Mouse (Mus musculus): ENCODE measurements around the gene Fxyd6.

DNA sequence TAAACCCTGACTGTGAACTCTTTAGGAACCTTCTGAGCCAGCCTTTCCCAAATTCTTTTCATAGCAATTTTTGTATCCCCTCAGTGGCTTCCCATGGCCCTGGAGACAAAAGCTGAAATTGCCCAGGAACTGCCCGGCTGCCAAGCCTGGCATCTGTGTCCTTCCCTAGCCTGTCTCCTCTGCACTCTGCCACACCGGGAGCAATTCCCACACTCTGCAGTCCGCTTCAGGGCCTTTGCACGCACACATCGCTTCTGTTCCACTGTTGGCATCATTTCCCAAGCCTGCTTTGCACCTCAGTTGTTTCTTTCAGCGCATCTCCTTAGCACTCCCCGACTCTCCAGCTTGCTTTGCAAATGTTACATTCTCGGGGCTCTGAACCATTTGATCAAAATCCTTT lies 2.3 kb upstream of the Fxyd6 start:
- TF ChIP-seq CTCF (IDR thresholded peaks at IDR 0.05; ENCODE audit: insufficient read depth, low read depth, low read length) (no peak), POLR2A (IDR thresholded peaks at IDR 0.05; ENCODE audit: insufficient read depth, low read depth, low read length) (no peak)

All from olfactory bulb, adult 2 months (tissue).